Mouse (Mus musculus) granulocyte monocyte progenitor cell, adult 5-6 weeks (primary cell): Measurements from ENCODE around the gene Kifc1. TPM values are rescaled to one million over a fixed set of nuclear protein-coding genes. Genes with fewer than 3 reads are reported as not detected.
A peak's percentile ranks its signal among the peaks of the same experiment; 100 is the strongest.

Experiments
- ATAC-seq: replicated peaks from 2 replicates; pipeline ENCODE4 v1.8.0; 2016; ENCODE audit warnings: mild to moderate bottlenecking, moderate TSS enrichment, inconsistent platforms; ENCODE audit not compliant: poor library complexity, severe bottlenecking
- total RNA-seq, 2 experiments: library from RNA; stranded (forward) in 1 of 2; stranded (reverse) in 1 of 2; fragments of 200-712, 200-1000 nt in 1 of 2; fragments of >200 nt in 1 of 2; fragmentation: Nextera tagmentation in 1 of 2; gene quantifications; 2 replicates each; pipeline ENCODE4 v1.2.3; 2014 to 2017

Kifc1 gene
- total RNA-seq (2014; fragmentation: Nextera tagmentation), result 9.5 and 13.9 TPM in 2 replicates
- 31.3 and 35.8 TPM in 2 replicates for total RNA-seq (2017)

GRCm38 (mm10) chr17:33890533-33891059 is at the start of gene Kifc1:
Gene Kifc1 (minus strand): TSS chr17:33890661.
- peak; percentile 99 for ATAC-seq

- ATAC-seq, result no peak
Observed at GRCm38 (mm10) chr17:33938783-33939182, 48.3 kb upstream of the Kifc1 start.

- no peak for ATAC-seq
Observed at GRCm38 (mm10) chr17:33936993-33937392, 46.5 kb upstream of the Kifc1 start.

- ATAC-seq, result no peak
Observed at GRCm38 (mm10) chr17:33935422-33936055, 45.1 kb upstream of the Kifc1 start.

GRCm38 (mm10) chr17:33932970-33933369 is 42.5 kb upstream of the Kifc1 start:
- no peak for ATAC-seq

GRCm38 (mm10) chr17:33932448-33932847 is 42.0 kb upstream of the Kifc1 start:
- no peak for ATAC-seq

- no peak for ATAC-seq
Observed at GRCm38 (mm10) chr17:33931947-33932346, 41.5 kb upstream of the Kifc1 start.

- ATAC-seq, result peak; percentile 25
Observed at GRCm38 (mm10) chr17:33931159-33931866, 40.9 kb upstream of the Kifc1 start.

- ATAC-seq, result peak; percentile 38
Observed at GRCm38 (mm10) chr17:33930280-33931158, 40.1 kb upstream of the Kifc1 start.

- peak; percentile 77 for ATAC-seq
Observed at GRCm38 (mm10) chr17:33929371-33930279, 39.2 kb upstream of the Kifc1 start, which contains the start of gene Rgl2. Gene Rgl2 (plus strand): TSS chr17:33929543.

- no peak for ATAC-seq
Observed at GRCm38 (mm10) chr17:33928251-33928947, 37.9 kb upstream of the Kifc1 start.

GRCm38 (mm10) chr17:33926207-33926932 is 35.9 kb upstream of the Kifc1 start:
- ATAC-seq, result no peak

GRCm38 (mm10) chr17:33925406-33926116 is 35.1 kb upstream of the Kifc1 start:
- ATAC-seq, result no peak

- ATAC-seq, result no peak
Observed at GRCm38 (mm10) chr17:33924577-33925283, 34.3 kb upstream of the Kifc1 start.

GRCm38 (mm10) chr17:33921361-33921760 is 30.9 kb upstream of the Kifc1 start:
- ATAC-seq, result no peak

GRCm38 (mm10) chr17:33920282-33921097 is 30.0 kb upstream of the Kifc1 start:
- ATAC-seq, result peak; percentile 33
